Mouse (Mus musculus) limb, embryonic 12.5 days (tissue): ENCODE measurements around the gene Taf8. TPM values are rescaled to one million over a fixed set of nuclear protein-coding genes. Genes with fewer than 3 reads are reported as not detected.
A peak's percentile ranks its signal among the peaks of the same experiment; 100 is the strongest.

Experiments
- ATAC-seq: fragments of 200-750 bp; cut with Nextera tagmentation; 2 replicates; pipeline ENCODE4 v1.8.0; 2017; ENCODE audit warnings: low read depth, moderate TSS enrichment; ENCODE audit not compliant: insufficient number of reproducible peaks, insufficient read depth, low FRiP score, low TSS enrichment
- H3K27ac ChIP-seq: fragments of 300-500 bp; sonication (generic); 2 replicates; pipeline ENCODE4 v1.5.1; 2016; ENCODE audit warnings: mild to moderate bottlenecking, moderate library complexity
- H3K27me3 ChIP-seq: fragments of 300-500 bp; sonication (generic); 2 replicates; pipeline ENCODE4 v1.6.1; 2016; ENCODE audit warnings: mild to moderate bottlenecking, moderate library complexity
- H3K36me3 ChIP-seq: fragments of 300-500 bp; sonication (generic); 2 replicates; pipeline ENCODE4 v1.6.1; 2016; ENCODE audit warnings: mild to moderate bottlenecking, moderate library complexity
- H3K4me1 ChIP-seq: fragments of 300-500 bp; sonication (generic); replicated peaks from 2 replicates; pipeline ENCODE4 v1.6.1; 2016
- H3K4me2 ChIP-seq: fragments of 300-500 bp; sonication (generic); 2 replicates; pipeline ENCODE4 v1.6.1; 2016; ENCODE audit warnings: mild to moderate bottlenecking, moderate library complexity
- H3K4me3 ChIP-seq: fragments of 300-500 bp; sonication (generic); replicated peaks from 2 replicates; pipeline ENCODE4 v1.5.1; 2016; ENCODE audit warnings: mild to moderate bottlenecking
- H3K9ac ChIP-seq: fragments of 300-500 bp; sonication (generic); replicated peaks from 2 replicates; pipeline ENCODE4 v1.6.1; 2016; ENCODE audit warnings: mild to moderate bottlenecking, moderate library complexity
- H3K9me3 ChIP-seq: fragments of 300-500 bp; sonication (generic); 2 replicates; pipeline ENCODE4 v1.6.1; 2016; ENCODE audit warnings: mild to moderate bottlenecking, moderate library complexity
- WGBS: fragments of 180-500 bp; shearing (Covaris S2); methylation state at CpG from one replicate; pipeline ENCODE4 v1.1.7; 2016; 5-methylcytosine and 5-hydroxymethylcytosine counted together
- polyA plus RNA-seq: library from polyadenylated mRNA; unstranded; fragments of >200 nt; fragmentation: Nextera tagmentation; extraction: Ambion mirVana; gene quantifications from 2 replicates; pipeline ENCODE4 v1.2.1, GENCODE M21; 2016

Taf8 gene
- polyA plus RNA-seq, 1 experiment from 2014 or later, result 40.3 TPM

DNA sequence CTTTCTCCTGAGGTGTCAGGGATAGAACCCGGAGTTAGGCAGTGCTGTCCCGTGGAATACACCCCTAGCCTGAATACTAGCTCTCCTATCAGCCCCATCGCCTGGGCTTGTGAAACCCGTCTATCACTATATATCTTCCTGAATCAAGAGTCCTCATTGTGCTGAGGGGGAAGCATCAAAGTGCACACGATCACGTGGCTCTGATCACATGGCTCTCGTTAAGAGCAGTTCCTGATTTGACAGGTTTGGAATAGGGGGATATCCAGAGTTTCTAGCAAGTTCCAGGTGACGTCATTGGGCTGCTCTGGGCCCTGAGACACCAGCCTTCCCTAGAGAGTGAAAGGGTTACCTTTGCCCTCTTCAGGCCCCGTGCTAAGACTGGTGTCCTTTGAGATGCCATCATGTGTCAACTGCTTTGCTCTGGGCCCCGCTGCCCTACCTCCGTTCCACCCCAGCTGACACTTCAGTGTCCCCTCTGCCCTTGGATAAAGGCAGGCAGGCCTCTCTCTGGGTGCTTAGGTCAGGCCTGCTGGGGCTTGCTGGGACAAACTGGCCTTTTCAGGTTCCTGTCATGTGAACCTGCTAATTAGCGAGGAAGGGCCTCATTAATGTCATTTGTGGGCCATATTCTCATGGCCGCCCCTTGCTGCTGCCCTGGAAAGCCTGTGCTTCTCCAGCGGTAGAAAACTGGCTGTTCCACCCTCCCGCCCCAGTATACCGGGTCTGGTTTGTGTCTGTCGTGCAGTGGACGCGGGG is 60.6 kb downstream of the Taf8 start:
- Histone ChIP-seq H3K4me1 (peaks cover 21% of the 10 kb centered on the region), H3K9ac (no peak overlapping the region), H3K4me2 (no peak overlapping the region), H3K36me3 (no peaks in the 10 kb centered on the region), H3K27me3 (peaks cover 45% of the 10 kb centered on the region), H3K27ac (no peak overlapping the region), H3K4me3 (no peak overlapping the region), H3K9me3 (no peaks in the 10 kb centered on the region)
- 56% methylated on average over 19 of the region's 19 CpGs for WGBS
- no peak for ATAC-seq

DNA sequence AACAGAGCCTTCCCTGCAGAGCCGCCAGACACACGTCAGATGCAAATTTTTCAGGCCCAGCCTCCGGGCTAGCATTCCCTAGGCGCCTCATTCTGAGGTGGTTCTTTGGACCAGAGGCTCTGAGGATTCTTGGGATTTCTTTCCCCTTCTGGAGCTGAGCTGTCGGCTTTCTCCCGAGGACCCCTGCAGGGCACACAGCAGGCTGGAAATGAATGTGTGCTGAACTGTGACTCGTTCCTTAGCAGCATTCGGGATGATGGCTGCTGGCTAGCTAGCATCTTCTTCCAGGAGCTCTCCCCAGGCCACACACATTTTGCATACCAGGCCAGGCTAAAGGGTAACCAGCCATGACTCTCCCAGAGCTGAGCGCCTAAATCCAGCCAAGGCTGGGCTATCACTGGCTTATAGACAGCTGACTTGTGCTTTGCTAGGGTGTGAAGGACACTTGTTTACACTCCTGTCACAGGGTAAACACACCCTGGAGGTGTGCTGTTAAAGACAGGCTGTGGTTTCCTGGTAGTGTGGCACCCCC is 61.7 kb downstream of the Taf8 start:
- Histone ChIP-seq H3K9me3 (no peaks in the 10 kb centered on the region), H3K36me3 (no peaks in the 10 kb centered on the region), H3K4me1 (peaks cover 24% of the 10 kb centered on the region), H3K27me3 (peaks cover 54% of the 10 kb centered on the region), H3K27ac (no peak overlapping the region), H3K4me2 (peak overlapping the region; percentile 15; the same call in 1 of the 2 replicates), H3K4me3 (no peak overlapping the region), H3K9ac (no peak overlapping the region)
- 8% methylated on average over 9 of the region's 9 CpGs for WGBS
- ATAC-seq, result no peak

DNA sequence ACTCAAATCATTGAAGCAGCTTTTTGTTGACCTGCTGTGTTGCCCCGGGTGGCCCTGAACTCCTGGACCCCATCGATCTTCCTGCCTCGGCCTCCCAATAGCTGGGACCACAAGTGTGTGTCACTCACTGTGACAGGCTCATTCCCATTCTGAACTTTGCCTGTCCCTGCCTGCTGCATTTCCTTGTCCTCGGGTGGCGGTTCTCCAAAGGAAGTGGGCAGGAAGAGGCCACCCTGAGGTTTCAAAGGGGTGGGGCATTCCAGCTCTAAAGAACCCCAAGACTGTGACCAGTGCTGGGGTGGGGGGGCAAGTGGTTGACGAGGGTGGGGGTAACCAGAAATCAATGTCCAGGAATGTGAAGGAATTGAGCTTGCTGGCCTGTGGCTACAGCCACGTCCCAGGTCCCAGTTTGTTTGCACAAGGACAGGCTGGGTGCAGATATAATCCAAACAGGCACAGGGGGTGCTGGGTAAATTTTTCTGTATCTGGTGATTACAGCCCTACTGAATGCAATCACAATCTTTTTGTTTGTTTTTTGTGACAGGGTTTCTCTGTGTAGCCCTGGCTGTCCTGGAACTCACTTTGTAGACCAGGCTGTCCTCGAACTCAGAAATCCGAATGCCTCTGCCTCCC is 62.6 kb downstream of the Taf8 start:
- no peak overlapping the region for H3K4me3 ChIP-seq
- H3K27ac ChIP-seq, result no peak overlapping the region
- H3K4me1 ChIP-seq, result peaks cover 24% of the 10 kb centered on the region
- no peak overlapping the region for H3K9ac ChIP-seq
- no peaks in the 10 kb centered on the region for H3K9me3 ChIP-seq
- ATAC-seq, result no peak
- 40% methylated on average over 9 of the region's 9 CpGs for WGBS
- peaks cover 62% of the 10 kb centered on the region for H3K27me3 ChIP-seq
- H3K36me3 ChIP-seq, result no peaks in the 10 kb centered on the region
- H3K4me2 ChIP-seq, result no peak overlapping the region

DNA sequence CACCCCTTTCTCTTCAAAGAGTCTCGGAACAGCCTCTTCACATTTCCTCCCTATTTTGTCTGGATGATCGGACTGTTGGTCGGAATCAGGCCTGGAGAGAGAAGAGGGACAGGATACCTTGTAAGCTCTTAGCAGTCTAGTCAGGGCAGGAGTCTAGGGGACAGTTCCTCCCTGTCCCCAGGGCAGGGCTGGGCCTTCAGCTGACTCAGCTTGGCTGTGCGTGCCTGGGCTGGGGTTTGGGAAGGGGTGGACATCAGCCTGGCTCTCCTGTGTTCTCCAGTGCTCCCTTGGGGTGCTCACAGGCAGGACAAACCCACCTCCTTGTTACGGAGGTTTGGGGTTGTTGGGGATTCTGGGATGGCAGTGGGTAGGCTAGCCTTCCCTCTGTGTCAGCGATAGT is 63.5 kb downstream of the Taf8 start:
- H3K4me2 ChIP-seq, result no peak overlapping the region
- WGBS, result 63% methylated on average over 6 of the region's 6 CpGs
- H3K9me3 ChIP-seq, result no peaks in the 10 kb centered on the region
- H3K36me3 ChIP-seq, result no peaks in the 10 kb centered on the region
- H3K27me3 ChIP-seq, result peaks cover 62% of the 10 kb centered on the region
- no peak overlapping the region for H3K4me3 ChIP-seq
- ATAC-seq, result no peak
- H3K4me1 ChIP-seq, result peaks cover 24% of the 10 kb centered on the region
- no peak overlapping the region for H3K27ac ChIP-seq
- no peak overlapping the region for H3K9ac ChIP-seq

DNA sequence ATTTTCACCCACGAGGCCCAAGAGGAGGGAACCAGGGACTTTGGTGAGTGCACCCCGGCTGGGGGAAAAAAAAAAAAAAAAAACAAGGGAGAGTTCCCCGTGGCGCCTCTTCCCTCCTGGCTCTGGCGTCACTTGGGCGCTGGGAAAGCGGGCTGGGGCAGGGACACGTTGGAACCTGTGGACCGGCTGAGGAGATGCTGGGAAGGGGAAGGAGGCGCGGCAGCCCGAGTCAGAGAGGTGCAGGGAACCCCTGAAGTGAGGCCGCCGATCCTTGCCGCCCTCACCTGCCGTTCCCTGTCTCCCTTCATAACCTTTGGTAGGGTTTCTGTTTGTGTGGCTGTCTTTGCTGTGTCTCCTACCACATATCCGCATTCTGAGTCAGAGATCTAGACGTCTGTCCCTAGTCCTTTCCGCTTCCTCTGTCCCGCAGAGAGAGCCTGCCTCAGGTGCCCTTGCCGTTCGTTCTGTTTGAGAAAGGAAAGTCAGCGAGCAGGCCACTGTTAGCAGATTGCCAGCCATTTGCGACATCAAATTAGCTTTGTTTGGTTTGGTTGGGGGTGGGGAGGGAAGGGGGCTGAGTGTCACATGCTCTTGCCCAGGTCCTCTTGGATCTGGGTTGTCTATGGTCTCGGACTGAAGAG is 65.1 kb downstream of the Taf8 start, which contains the start of gene 1700001C19Rik:
Gene 1700001C19Rik (minus strand): TSS at position 470 of the 641 bp plus-strand sequence.
- ATAC-seq, result no peak
- H3K4me3 ChIP-seq, result peak within 1 kb of the TSS; percentile 43
- peak within 1 kb of the TSS; percentile 79 for H3K4me2 ChIP-seq
- H3K36me3 ChIP-seq, result no peaks in the 10 kb centered on the region
- no peaks in the 10 kb centered on the region for H3K9me3 ChIP-seq
- peaks cover 24% of the 10 kb centered on the region for H3K4me1 ChIP-seq
- 2% methylated on average over 23 of the region's 25 CpGs for WGBS
- H3K27me3 ChIP-seq, result peaks cover 62% of the 10 kb centered on the region
- H3K27ac ChIP-seq, result 0 out of 2 replicates have a peak within 1 kb of the TSS, but pooled peaks have one; percentile 17
- peak within 1 kb of the TSS; percentile 45; the same call in 1 of the 2 replicates for H3K9ac ChIP-seq

DNA sequence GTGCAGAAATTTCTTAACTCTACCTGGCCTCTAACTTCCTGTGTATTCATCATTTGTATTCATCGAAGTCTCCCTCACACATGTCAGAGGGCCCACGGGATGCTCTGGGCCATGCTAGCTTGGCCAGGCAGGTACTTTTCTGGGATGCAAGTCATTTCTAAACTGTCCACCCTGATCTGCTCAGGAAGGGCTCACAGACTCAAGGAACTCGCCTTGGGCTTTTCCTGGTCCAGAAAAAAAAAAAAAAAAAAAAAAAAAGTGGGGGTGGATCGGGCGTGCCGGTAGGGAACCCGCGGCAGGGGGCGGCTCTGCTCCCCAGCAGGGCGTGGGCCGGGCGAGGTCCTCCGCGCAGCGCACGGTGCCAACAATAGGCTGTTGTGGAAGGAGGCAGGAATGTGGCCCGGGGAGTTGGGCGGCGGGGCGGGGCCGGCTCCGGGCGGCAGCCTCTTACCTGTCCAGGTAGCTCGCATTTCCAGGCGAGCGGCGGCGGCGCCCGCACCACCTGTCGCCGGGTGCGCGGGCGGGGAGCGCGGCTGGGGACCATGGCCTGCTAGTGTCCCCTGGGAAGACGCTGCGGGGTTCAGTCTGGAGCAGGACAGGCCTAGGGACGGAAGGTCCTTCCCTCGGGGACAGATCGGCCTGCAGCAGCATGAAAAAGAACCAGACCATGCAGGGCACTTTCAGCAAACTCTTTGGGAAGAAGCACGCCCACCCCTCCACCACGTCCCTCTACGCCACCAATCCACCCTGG is 65.8 kb downstream of the Taf8 start, which contains the start of gene AI661453:
Gene AI661453 (plus strand): TSS at position 460 of the 751 bp plus-strand sequence.
- H3K9me3 ChIP-seq, result no peaks in the 10 kb centered on the region
- no peaks in the 10 kb centered on the region for H3K36me3 ChIP-seq
- ATAC-seq, result peak; percentile 52; the same call in 1 of the 2 replicates
- H3K4me3 ChIP-seq, result peak within 1 kb of the TSS; percentile 43
- peaks cover 18% of the 10 kb centered on the region for H3K4me1 ChIP-seq
- under 1% methylated on average over 38 of the region's 45 CpGs for WGBS
- peak within 1 kb of the TSS; percentile 45; the same call in 1 of the 2 replicates for H3K9ac ChIP-seq
- H3K4me2 ChIP-seq, result peak within 1 kb of the TSS; percentile 79
- H3K27ac ChIP-seq, result 0 out of 2 replicates have a peak within 1 kb of the TSS, but pooled peaks have one; percentile 17
- peaks cover 63% of the 10 kb centered on the region for H3K27me3 ChIP-seq

Other genes with a start within 250 kb of the Taf8 start
- gene Mrps10, start 133.4 kb downstream of the Taf8 start, polyA plus RNA-seq, result 75.8 and 77.7 TPM in 2 replicates
- 0.45 and 0.55 TPM in 2 replicates for gene Guca1b, start 116.9 kb downstream of the Taf8 start, polyA plus RNA-seq
- 0.40 and 0.83 TPM in 2 replicates for gene Guca1a, start 101.7 kb downstream of the Taf8 start, polyA plus RNA-seq
- gene AI661453, start 65.7 kb downstream of the Taf8 start, polyA plus RNA-seq, result 0.37 and 0.55 TPM in 2 replicates
- 0.20 and 0.37 TPM in 2 replicates for gene 1700001C19Rik, start 64.9 kb downstream of the Taf8 start, polyA plus RNA-seq
- gene Ccnd3, start 2.8 kb upstream of the Taf8 start, polyA plus RNA-seq, result 323 and 348 TPM in 2 replicates
- 28.3 and 28.4 TPM in 2 replicates for gene Bysl, start 109.2 kb upstream of the Taf8 start, polyA plus RNA-seq
- gene Med20, start 109.3 kb upstream of the Taf8 start, polyA plus RNA-seq, result 47.8 and 48.9 TPM in 2 replicates
- 2.3 and 2.6 TPM in 2 replicates for gene Gm20517, start 109.3 kb upstream of the Taf8 start, polyA plus RNA-seq
- gene Usp49, start 128.4 kb upstream of the Taf8 start, polyA plus RNA-seq, result 8.1 and 8.9 TPM in 2 replicates
- 394 and 437 TPM in 2 replicates for gene Tomm6, start 186.1 kb upstream of the Taf8 start, polyA plus RNA-seq
- 8.9 TPM in 2 replicates for gene Frs3, start 186.7 kb upstream of the Taf8 start, polyA plus RNA-seq
- gene Gm21981, start 192.2 kb upstream of the Taf8 start, polyA plus RNA-seq, result 0.42 and 0.54 TPM in 2 replicates
- gene Prickle4, start 192.4 kb upstream of the Taf8 start, polyA plus RNA-seq, result 1.6 TPM in 1 of 2 replicates, not detected in the other
- not detected in 2 replicates for gene Pgc, start 224.6 kb upstream of the Taf8 start, polyA plus RNA-seq
- 8.6 and 8.8 TPM in 2 replicates for gene Tfeb, start 234.7 kb upstream of the Taf8 start, polyA plus RNA-seq